Mouse (Mus musculus) midbrain, embryonic 12.5 days (tissue): ENCODE data around the gene Anks1b. TPM values are rescaled to one million over a fixed set of nuclear protein-coding genes. Genes with fewer than 3 reads are reported as not detected.

ENCODE experiments used
- ATAC-seq: fragments of 200-750 bp; cut with Nextera tagmentation; 2 replicates; pipeline ENCODE4 v1.8.0; 2017; ENCODE audit warnings: low read depth, moderate TSS enrichment, moderate library complexity; ENCODE audit not compliant: low FRiP score
- H3K27ac ChIP-seq: fragments of 300-500 bp; sonication (generic); replicated peaks from 2 replicates; pipeline ENCODE4 v1.5.1; 2016; ENCODE audit warnings: mild to moderate bottlenecking
- H3K27me3 ChIP-seq: fragments of 300-500 bp; sonication (generic); 2 replicates; pipeline ENCODE4 v1.6.1; 2016; ENCODE audit warnings: mild to moderate bottlenecking
- H3K36me3 ChIP-seq: fragments of 300-500 bp; sonication (generic); 2 replicates; pipeline ENCODE4 v1.6.1; 2016
- H3K4me1 ChIP-seq: fragments of 300-500 bp; sonication (generic); 2 replicates; pipeline ENCODE4 v1.6.1; 2016
- H3K4me2 ChIP-seq: fragments of 300-500 bp; sonication (generic); replicated peaks from 2 replicates; pipeline ENCODE4 v1.6.1; 2016; ENCODE audit warnings: mild to moderate bottlenecking, moderate library complexity
- H3K4me3 ChIP-seq: fragments of 300-500 bp; sonication (generic); 2 replicates; pipeline ENCODE4 v1.5.1; 2016; ENCODE audit warnings: mild to moderate bottlenecking
- H3K9ac ChIP-seq: fragments of 300-500 bp; sonication (generic); replicated peaks from 2 replicates; pipeline ENCODE4 v1.6.1; 2016; ENCODE audit warnings: mild to moderate bottlenecking, moderate library complexity
- H3K9me3 ChIP-seq: fragments of 300-500 bp; sonication (generic); 2 replicates; pipeline ENCODE4 v1.6.1; 2016; ENCODE audit warnings: mild to moderate bottlenecking
- WGBS: fragments of 180-500 bp; shearing (Covaris S2); methylation state at CpG from one replicate; pipeline ENCODE4 v1.1.7; 2016; 5-methylcytosine and 5-hydroxymethylcytosine counted together
- polyA plus RNA-seq: library from polyadenylated mRNA; unstranded; fragments of >200 nt; fragmentation: Nextera tagmentation; extraction: Ambion mirVana; gene quantifications from 2 replicates; pipeline ENCODE4 v1.2.1, GENCODE M21; 2016

The Anks1b gene
- polyA plus RNA-seq, 1 experiment from 2014 or later: 11.9 TPM

DNA sequence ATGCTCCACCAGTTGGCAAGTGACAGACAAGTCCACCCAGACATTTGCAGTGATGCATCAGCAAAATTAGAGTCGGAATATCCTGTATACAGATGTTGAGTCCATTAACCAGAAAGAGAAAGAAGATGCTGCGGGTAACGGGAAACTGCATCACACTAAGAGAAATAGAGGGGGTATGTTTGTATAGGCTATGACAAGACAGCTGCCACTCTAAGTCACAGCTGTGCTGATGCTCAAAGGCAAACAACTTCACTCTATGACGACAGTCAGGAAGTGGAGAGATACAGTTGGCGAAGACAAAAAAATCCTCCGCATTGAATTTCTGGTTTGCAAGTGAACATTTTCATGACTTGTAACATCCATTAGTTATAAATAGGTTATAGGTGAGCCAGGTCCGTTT lies 897.7 kb downstream of the Anks1b start:
- Histone ChIP-seq H3K27ac (no peak overlapping the region), H3K27me3 (no peaks in the 10 kb centered on the region), H3K9me3 (no peaks in the 10 kb centered on the region), H3K36me3 (no peaks in the 10 kb centered on the region), H3K9ac (no peak overlapping the region), H3K4me1 (peaks cover 17% of the 10 kb centered on the region), H3K4me2 (peak overlapping the region; percentile 29), H3K4me3 (no peak overlapping the region)
- 41% methylated on average over 7 of the region's 7 CpGs for WGBS
- no peak for ATAC-seq

DNA sequence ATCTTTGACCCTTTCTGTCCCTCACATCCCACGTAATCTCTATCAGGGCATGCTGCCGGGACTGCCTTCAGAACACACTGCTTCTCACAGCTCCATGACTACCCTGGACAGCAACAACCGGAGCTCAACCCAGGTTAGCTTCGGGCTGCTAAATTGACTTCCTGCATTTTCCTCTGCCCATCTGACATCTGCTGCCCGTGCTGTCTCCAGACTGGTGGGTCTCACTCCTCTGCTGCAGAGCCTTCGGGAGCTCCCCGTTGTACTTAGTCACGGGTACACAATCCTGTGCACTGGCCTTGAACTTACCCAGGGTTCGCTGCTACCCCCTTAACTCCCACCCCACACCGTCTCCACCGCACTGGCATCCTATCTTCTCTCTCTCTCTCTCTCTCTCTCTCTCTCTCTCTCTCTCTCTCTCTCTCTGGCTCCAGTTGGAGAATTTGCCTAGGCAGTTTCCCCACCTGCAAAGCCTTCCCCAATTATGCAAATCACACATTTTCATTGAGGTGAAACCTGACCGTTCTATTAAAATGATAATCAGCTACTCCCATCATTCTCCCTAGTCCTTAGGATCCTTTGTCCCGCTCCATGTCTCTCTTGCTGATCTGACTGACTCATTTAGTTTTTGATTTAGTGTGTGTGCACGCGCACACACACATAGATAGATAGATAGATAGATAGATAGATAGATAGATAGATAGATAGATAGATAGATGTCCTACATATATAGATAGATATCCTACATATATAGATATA lies 898.3 kb downstream of the Anks1b start:
- Histone ChIP-seq H3K9ac (no peak overlapping the region), H3K4me2 (peak overlapping the region; percentile 29), H3K4me3 (0 out of 2 replicates have a peak overlapping the region, but pooled peaks have one; percentile 4), H3K27me3 (no peaks in the 10 kb centered on the region), H3K36me3 (no peaks in the 10 kb centered on the region), H3K4me1 (peaks cover 17% of the 10 kb centered on the region), H3K27ac (no peak overlapping the region), H3K9me3 (no peaks in the 10 kb centered on the region)
- ATAC-seq: peak; percentile 68
- WGBS: 8% methylated on average over 15 of the region's 15 CpGs

DNA sequence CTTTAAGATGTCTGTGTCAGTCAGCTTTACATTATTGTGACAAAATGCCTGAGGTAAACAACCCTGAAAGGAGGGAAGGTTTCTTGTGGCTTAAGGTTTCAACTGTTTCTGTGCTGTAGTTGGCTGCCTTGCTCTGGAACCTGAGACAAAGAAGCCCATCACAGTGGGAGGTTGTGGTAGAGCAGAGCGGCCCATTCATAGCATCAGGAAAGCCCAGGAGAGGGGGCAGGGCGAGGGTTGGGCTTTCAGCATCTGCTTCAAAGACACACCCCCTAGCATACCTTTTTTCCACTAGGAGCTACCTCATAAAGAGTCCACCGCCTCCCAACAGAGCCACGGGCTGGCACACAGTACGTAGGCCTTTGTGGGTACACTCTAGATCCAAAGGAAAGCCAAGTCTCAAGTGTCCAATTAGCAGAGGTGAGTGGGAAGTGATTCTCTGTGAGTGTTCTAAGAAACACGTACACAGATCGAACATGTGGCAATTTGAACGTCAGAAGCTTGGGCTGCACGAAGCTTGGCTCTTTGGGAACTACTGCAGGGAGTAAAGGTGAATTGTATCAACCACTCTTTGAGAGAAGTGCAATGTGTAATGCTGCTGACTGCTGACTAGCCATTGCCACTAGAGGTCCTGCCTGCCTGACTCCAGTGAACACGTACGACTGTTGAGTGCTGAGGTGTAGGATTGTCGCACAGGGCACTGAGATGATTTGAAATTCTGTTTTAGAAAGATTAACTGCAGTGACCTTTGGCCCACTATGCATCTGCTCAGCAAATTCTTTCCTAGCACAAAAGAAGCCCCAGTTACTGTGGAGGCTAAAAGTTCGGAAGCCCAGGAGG lies 906.5 kb downstream of the Anks1b start:
- no peaks in the 10 kb centered on the region for H3K4me1 ChIP-seq
- no peak overlapping the region for H3K27ac ChIP-seq
- no peaks in the 10 kb centered on the region for H3K36me3 ChIP-seq
- H3K4me3 ChIP-seq: no peak overlapping the region
- H3K9me3 ChIP-seq: no peaks in the 10 kb centered on the region
- ATAC-seq: no peak
- H3K27me3 ChIP-seq: no peaks in the 10 kb centered on the region
- H3K4me2 ChIP-seq: no peak overlapping the region
- WGBS: 52% methylated on average over 13 of the region's 13 CpGs
- no peak overlapping the region for H3K9ac ChIP-seq

DNA sequence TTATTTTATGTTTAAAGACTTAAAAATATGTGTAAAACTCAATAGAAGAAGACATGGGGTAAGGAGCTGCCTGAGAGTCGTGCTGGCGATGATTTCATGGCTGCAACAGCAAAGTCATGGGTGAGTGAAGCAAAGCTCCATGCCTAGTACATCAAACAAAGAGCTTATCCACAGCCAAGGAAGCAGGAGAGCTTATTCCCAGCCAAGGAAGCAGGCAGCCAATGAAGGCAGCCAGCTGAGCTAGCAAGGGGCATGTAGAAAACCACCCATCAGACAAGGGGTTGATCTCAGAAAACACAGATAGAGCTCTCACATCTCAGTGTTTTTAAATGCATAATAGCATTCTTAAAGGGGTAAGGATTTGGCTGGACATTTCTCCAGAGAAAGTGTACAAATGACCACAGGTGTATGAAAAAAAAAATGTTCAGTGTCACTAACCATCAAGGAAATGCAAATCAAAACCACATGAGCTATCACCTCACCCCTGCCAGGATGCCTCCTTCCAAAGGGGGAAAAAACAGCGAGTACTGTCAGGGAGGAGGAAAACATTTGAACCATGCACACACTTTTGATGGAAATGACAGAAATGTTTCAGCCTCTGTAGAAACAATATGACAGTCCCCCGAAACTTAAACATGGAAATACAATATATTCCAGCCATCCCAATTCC lies 911.8 kb downstream of the Anks1b start:
- Histone ChIP-seq H3K4me3 (no peak overlapping the region), H3K27me3 (no peaks in the 10 kb centered on the region), H3K4me2 (no peak overlapping the region), H3K36me3 (no peaks in the 10 kb centered on the region), H3K9ac (no peak overlapping the region), H3K27ac (no peak overlapping the region), H3K9me3 (no peaks in the 10 kb centered on the region), H3K4me1 (no peaks in the 10 kb centered on the region)
- ATAC-seq: no peak
- 66% methylated on average over 4 of the region's 4 CpGs for WGBS

DNA sequence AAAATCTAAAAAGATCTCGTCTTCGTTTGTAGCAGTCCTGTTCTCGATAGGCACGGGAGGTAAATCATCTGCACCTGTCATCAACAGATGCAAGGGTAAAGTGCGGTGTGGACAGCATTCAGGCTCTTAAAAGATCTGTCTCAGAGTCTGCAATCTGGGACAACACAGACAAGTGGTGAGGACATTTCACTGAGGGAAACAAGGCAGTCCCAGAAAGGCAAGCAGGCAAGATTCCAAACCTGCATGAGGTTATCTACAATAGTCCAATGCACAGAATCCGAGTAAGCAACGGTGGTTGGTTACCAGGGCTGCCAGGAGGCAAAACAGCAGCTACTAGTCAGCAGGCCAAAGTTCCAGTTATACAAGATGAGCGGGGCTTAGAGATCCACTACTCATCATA lies 912.4 kb downstream of the Anks1b start:
- no peak overlapping the region for H3K4me3 ChIP-seq
- H3K9ac ChIP-seq: no peak overlapping the region
- H3K36me3 ChIP-seq: no peaks in the 10 kb centered on the region
- H3K4me1 ChIP-seq: no peaks in the 10 kb centered on the region
- WGBS: 95% methylated on average over 8 of the region's 8 CpGs
- no peak for ATAC-seq
- no peak overlapping the region for H3K4me2 ChIP-seq
- H3K27ac ChIP-seq: no peak overlapping the region
- no peaks in the 10 kb centered on the region for H3K27me3 ChIP-seq
- no peaks in the 10 kb centered on the region for H3K9me3 ChIP-seq

DNA sequence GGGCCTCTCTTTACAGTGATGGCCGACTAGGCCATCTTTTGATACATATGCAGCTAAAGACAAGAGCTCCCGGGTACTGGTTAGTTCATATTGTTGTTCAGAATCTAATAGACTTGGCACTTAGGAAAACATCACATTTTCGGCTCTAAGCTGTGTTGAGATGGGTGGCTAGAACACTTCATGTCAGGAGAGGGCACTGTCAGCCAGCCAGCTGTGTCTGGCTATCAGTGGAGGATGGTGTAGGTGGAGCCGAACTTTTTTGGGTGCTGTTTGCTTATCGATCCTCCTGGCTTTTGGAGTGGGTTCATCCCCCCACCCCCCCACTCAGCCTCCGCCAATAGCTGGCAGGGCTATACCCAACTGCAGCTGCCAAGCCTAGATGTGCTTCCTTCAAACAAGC lies 929.8 kb downstream of the Anks1b start:
- no peaks in the 10 kb centered on the region for H3K36me3 ChIP-seq
- WGBS: 57% methylated on average over 6 of the region's 6 CpGs

DNA sequence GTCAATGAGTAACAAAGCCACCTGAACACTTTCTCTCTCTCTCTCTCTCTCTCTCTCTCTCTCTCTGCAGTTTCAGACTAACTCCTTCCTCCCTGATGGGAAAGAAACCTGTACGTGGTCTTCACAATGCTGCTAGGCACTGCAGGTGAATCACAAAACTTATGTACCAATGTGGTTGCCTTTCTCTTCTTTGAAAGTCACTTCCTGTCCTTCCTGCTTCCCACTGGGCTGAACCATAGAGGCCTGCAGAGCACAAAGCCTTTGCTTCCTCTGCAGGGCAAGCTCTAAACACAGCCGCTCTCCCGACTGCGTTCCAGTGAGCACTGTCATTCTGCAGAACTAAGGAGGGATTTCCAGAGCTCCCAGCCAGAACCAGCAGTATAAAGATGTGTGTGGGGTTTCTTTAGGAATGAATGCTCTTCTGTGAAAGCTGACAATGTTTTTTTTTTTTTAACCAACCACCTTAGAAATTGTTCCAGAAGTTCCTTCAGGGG lies 931.3 kb downstream of the Anks1b start:
- Histone ChIP-seq H3K9ac (no peak overlapping the region), H3K9me3 (no peaks in the 10 kb centered on the region), H3K4me1 (0 out of 2 replicates have a peak, but pooled peaks cover under 1% of the 10 kb centered on the region), H3K4me3 (no peak overlapping the region), H3K4me2 (no peak overlapping the region), H3K36me3 (no peaks in the 10 kb centered on the region), H3K27ac (no peak overlapping the region), H3K27me3 (no peaks in the 10 kb centered on the region; the same call in 1 of the 2 replicates)
- WGBS: 11% methylated on average over 4 of the region's 4 CpGs
- no peak for ATAC-seq

More for the DNA sequence above, 929.8 kb downstream of the Anks1b start:
- Histone ChIP-seq H3K4me2 (no peak overlapping the region), H3K9me3 (no peaks in the 10 kb centered on the region), H3K4me1 (no peaks in the 10 kb centered on the region), H3K27ac (no peak overlapping the region), H3K4me3 (no peak overlapping the region), H3K9ac (no peak overlapping the region), H3K27me3 (no peaks in the 10 kb centered on the region; the same call in 1 of the 2 replicates)
- no peak for ATAC-seq

DNA sequence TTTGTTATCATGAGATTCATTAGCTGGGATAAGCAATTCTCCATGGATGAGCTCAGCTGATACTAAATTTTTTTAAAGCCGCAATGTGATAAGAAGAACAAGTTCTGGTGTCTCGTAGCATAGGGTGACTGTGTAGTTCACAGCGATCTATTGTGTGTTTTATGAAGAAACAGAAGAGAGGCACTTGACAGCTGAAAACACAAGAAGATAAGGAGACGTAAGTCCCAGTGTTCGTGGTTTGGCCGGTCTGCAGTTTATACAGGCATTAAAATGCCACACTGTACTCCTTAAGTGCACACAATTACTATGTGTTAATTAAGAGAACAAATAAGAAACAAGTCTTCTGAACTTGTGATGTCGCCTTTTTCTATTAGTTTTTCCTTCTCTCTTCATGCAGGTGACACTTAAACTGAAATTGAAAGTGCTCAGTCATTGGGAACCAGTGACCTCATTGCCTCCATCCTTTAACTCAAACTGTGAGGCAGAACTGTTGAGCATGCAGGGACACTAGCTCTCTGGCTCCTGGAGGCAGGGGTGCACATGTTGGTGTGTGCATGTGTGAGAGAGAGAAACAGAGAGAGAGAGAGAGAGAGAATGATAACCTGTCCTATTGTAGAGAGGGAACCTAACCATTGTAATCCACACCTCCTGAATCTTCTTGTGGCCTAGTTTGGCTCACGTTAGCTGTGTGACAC lies 935.5 kb downstream of the Anks1b start:
- H3K36me3 ChIP-seq: no peaks in the 10 kb centered on the region
- 79% methylated on average over 8 of the region's 8 CpGs for WGBS

DNA sequence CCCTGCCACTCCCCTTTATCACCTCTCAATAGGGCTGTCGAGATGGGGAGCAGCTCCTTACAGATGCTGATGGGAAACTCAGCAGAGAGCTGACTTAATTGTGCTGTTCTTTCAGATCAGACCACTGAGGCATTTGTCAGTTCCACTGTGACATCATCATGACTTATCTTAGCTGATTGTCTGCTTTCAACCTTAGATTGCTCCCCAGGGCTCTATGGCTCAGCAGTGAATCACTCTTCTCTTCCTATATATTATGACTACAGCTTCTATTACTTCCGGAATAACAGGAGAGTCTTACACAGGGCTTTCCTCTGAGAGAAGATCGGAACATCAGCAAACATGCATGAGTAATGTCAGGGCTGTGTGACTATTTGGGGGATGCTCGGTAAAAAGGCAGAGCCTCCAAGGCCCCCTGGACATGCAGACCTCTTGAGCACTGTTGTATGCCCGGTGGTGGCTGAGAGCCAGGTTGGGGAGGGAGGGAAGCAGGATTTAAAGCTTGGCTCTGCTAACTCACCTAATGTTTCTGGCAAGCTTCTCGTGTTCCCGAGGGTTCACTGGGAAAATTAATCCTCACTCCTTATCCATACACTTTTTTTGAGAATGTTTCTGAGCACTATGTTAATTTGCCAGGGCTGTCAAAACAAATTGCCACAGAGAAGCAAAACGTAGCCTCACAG lies 936.7 kb downstream of the Anks1b start:
- no peaks in the 10 kb centered on the region for H3K36me3 ChIP-seq
- no peak for ATAC-seq
- H3K27ac ChIP-seq: no peak overlapping the region
- H3K27me3 ChIP-seq: no peaks in the 10 kb centered on the region
- H3K9me3 ChIP-seq: no peaks in the 10 kb centered on the region
- 37% methylated on average over 8 of the region's 8 CpGs for WGBS
- H3K4me3 ChIP-seq: no peak overlapping the region
- H3K9ac ChIP-seq: no peak overlapping the region
- H3K4me2 ChIP-seq: no peak overlapping the region
- peaks cover 16% of the 10 kb centered on the region; the same call in 1 of the 2 replicates for H3K4me1 ChIP-seq

More for the DNA sequence above, 935.5 kb downstream of the Anks1b start:
- no peak overlapping the region for H3K4me2 ChIP-seq
- H3K4me3 ChIP-seq: no peak overlapping the region
- H3K4me1 ChIP-seq: peaks cover 16% of the 10 kb centered on the region; the same call in 1 of the 2 replicates
- no peaks in the 10 kb centered on the region for H3K9me3 ChIP-seq
- H3K9ac ChIP-seq: no peak overlapping the region
- no peaks in the 10 kb centered on the region for H3K27me3 ChIP-seq
- ATAC-seq: no peak
- H3K27ac ChIP-seq: no peak overlapping the region

DNA sequence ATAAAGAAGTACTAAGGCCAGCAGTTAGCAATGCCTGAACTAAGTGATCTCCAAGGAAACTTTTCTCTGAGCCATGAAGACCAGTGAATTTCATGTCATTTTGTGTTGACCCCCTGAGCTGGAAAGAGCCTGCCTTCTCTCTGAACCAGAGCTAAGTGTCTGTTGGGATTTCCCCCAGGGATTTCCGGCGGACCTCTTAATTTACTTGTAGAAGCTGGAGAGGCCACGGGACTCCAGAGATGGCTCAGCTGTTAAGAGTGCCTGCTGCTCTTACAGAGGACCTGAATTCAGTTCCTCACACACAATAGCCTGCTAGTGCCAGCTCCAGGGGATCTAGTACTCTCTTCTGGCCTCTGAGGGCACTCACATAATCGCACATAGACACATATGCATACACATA lies 938.1 kb downstream of the Anks1b start:
- Histone ChIP-seq H3K4me3 (no peak overlapping the region), H3K27ac (no peak overlapping the region), H3K9ac (no peak overlapping the region), H3K4me2 (no peak overlapping the region), H3K4me1 (peaks cover 16% of the 10 kb centered on the region; the same call in 1 of the 2 replicates), H3K9me3 (no peaks in the 10 kb centered on the region), H3K27me3 (no peaks in the 10 kb centered on the region), H3K36me3 (no peaks in the 10 kb centered on the region)
- no peak for ATAC-seq
- WGBS: 85% methylated on average over 4 of the region's 4 CpGs

DNA sequence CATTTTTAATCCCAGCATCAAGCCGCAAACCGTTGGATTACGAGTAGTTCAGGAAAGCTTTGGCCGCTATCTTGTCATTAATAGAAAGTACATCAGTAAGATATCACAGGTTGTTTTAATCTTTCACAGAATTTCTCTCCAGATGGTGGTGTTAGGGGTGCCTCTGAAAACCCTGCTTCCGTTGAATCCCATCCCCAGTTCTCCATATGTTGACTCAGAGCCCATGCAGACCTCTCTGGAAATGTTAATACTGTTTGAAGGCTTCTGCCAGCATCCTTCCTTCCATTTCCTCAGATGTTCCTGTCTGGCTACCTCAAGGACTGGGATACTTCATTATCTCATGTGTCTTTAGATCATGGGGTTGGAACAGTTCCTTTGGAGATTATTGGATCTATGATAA lies 940.0 kb downstream of the Anks1b start:
- no peaks in the 10 kb centered on the region for H3K27me3 ChIP-seq
- no peak overlapping the region for H3K4me3 ChIP-seq
- no peak overlapping the region for H3K4me2 ChIP-seq
- WGBS: 91% methylated on average over 5 of the region's 5 CpGs
- no peak overlapping the region for H3K27ac ChIP-seq
- H3K9me3 ChIP-seq: no peaks in the 10 kb centered on the region
- H3K4me1 ChIP-seq: peaks cover 21% of the 10 kb centered on the region; the same call in 1 of the 2 replicates
- ATAC-seq: no peak
- no peaks in the 10 kb centered on the region for H3K36me3 ChIP-seq
- no peak overlapping the region for H3K9ac ChIP-seq
